Mouse (Mus musculus): Measurements from ENCODE around the gene Pdik1l.
A peak's percentile ranks its signal among the peaks of the same experiment; 100 is the strongest.

Gene Pdik1l

DNA sequence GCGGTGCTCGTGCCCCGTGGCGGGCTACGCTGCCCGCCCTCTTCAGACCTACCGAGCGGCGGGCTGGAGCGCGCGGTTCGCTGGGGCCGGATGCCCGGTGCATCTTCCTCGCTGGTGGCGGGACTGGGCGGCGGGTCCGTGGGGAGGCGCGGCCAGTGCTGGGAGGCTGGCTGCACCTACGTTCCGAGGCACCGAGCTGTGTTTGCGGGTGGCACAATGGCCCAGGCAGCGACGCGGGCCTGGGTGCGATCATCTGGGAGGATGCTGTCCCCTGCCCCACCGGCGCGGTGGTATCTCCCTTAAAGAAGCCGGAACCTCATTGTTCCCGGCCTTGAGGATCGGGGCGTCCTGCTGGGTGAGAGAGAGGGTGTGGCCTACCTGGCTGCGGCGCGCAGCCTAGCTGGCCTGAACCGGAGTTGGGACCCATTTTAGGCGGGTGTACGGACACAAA is at the start of gene Pdik1l:
Gene Pdik1l (minus strand): TSS at position 321 of the 451 bp plus-strand sequence.
- peak; percentile 86 for DNase-seq (ENCODE audit: low read depth, low spot score)

DNA sequence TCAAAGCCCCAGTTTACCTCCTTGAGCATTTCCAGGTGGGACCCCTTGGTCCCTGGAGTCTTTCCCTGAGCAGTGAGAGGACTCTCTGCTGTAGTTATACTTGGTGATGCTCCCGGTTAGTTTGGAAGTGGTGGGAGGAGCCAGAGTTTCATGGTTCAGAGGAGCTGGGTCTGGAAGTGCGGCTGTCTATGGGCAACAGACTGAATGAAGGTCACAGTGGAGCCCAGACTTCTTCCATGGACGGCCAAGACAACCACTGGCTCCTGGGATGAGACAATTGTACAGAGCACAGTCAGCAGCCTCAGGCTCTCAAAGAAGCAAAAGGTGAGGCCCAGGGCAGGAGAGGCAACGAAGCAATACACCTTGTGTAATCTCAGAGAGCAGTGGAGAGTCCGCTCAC is 42.6 kb upstream of the Pdik1l start:
- no peak for DNase-seq (ENCODE audit: low read depth, low spot score)

DNA sequence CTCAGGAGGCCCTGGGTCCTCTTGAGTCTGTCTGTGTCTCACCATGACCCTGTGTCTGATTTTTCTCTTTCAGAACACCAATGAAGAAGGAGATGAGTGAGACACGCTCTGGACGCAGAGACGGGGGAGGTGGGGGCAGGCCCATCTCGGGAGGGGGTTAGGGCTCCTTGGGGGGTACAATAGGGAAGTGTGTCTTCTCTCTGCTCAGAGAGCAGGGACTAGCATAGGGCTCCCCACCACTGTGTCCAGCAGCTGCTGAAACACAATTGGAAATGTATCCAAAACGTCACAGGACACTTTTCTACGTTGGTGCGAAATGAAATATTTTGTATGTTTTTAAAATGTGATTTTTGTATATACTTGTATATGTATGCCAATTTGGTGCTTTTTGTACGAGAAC is 41.1 kb upstream of the Pdik1l start:
- no peak for DNase-seq (ENCODE audit: low read depth, low spot score)

DNA sequence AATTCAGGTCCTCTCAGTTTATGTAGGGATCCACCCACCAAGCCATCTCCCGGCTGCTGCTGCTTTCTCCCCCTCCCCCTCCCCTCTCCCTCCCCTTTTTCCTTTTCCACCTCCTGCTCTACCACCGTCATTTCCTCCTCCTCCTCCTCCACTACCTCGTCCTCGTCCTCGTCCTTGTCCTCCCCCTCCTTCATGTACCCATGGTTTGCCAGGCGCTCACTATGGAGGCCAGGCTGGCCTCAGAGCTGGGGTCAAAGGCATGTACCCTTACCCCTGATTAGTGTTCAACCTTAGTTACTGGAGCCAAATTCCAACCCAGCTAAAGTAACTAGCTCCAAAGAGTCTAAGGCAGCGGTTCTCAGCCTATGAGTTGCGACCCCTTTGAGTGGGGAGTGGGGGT is 40.5 kb upstream of the Pdik1l start:
- no peak for DNase-seq (ENCODE audit: low read depth, low spot score)

DNA sequence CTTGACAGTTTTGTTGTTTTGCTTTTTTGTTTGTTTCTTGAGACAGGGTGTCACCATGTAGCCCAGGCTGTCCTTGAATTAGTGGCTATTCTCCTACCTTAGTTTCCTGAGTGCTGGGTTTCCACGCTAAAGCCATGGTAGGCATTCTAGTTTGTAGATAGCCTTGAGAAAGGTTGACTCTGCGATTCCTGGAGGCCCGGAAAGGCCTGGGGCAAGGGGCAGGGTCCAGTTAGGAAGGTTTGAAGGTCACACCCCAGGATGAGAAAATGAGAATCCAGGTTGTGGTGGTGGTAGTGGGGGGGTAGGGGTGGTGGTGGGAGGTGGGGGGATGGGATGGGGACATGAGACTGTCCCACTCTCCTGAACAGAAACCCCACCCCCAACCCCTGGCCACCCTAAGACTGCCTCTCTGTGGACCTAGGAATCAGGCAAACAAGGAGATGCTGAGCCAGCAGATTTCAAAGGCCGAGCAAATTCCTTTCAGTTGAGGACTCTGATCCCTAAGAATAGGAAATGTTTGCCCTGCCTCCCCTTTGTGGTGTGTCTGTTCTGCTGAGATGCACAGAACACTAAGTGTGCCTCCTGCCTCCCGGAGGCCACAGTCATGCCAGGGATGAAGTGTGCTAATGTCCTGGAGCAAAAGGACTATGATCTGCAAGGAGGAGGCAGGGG is 39.3 kb upstream of the Pdik1l start:
- DNase-seq (ENCODE audit: low read depth, low spot score) = no peak

DNA sequence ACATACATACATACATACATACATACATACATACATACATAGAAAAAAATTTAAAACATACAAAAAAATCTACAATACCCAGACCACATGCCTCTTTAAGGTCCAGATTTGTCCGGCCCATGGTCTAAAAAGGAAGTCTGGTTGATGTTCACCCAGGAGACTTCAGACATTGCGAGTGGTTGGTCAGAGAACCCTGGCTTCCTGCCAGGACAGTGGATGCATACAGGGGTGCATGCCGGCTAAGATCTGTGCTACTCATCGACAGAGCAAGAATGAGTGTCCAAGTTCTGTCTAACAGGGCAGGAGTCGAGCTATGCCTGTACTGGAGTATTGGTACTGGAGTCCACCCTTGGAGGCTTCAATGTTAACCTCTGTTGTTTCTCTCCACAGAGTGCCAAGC is 37.0 kb upstream of the Pdik1l start:
- no peak for DNase-seq (ENCODE audit: low read depth, low spot score)

DNA sequence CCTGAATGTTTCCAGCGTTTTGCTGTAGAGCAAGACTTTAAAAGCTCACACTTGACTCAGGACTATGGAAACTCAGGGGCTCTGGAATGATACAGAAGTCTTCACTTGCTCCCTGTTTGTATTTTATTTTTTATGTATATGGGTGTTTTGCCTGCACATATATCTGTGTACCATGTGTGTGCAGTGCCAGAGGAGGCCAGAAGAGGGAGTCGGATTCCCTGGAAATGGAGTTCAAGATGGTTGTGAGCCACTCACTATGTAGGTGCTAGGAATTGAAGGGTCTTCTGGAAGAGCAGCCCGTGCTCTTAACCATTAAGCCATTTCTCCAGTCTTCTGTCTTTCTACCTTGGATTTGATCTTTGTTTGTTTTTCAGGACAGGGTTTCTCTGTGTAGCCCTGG is 33.8 kb upstream of the Pdik1l start:
- DNase-seq (ENCODE audit: low read depth, low spot score) = no peak

DNA sequence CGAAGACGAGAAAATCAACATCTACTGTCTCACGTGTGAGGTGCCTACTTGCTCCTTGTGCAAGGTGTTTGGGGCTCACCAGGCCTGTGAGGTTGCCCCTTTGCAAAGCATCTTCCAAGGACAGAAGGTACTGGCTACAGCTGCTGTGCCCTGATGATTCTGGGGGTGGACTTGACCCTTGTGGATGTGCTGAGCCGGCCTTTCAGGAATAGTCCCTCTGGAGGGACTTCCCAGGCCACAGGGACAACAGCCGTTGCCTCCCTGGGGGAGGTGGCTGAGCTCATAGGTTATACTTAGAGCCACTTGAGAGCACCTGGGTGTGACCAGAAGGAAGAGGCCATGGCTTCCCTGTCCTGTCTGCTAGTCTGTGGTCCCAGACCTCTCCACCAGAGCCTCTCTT is 32.0 kb upstream of the Pdik1l start:
- DNase-seq (ENCODE audit: low read depth, low spot score) = no peak

DNA sequence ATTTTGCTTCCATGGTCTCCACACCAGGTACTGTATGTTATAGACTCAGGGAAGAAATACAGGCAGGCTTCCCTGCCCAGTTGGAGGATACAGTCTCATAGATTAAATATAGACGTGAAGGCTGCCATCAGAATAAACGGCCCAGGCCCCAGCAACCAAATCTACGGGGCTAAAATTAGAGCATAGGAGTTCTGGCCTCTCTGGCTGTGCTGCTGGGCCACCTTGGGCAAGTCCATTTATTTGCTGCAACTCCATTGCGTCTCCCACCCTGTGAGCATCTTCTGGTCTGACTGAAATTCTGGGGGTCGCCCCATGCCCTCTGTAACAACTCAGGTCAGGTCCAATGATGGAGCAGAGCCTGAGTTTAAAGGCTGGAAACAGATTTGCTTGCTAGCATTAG is 31.4 kb upstream of the Pdik1l start:
- no peak for DNase-seq (ENCODE audit: low read depth, low spot score)

DNA sequence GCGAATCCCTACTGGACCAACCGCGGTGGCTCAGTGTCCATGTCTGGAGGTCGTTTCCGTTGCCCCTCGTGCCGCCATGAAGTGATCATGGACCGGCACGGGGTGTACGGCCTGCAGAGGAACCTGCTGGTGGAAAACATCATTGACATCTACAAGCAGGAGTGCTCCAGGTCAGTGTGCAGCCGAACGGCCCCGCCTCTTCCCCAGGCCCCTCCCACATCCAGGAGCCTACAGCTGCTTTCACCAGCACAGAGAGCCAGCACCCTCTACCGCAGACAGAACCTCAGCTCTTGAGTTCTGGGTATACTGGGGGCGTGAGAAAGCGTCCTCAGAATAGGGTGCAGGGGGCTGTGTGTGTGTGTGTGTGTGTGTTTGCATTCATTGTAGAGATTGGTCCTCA is 28.7 kb upstream of the Pdik1l start:
- DNase-seq (ENCODE audit: low read depth, low spot score) = no peak

DNA sequence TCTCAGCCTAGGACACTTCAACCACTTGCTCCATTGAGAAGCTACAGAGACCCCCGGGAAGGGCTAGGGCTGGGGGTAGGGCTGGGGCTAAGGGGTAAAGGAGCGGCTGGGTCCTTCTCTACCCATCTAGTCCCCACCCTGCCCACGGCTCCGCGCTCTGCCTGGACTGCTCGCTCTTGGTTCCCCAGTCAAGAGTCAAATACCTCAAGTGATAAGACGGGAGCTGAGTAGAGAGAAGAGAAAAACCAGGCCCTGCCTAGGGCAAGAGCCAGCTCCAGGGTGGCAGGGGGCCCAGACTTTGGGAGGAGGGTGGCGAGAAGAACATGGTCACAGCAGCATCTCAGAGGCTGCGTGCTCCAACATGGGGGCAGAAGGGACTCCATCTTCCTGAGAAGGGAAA is 27.8 kb upstream of the Pdik1l start:
- DNase-seq (ENCODE audit: low read depth, low spot score) = no peak

DNA sequence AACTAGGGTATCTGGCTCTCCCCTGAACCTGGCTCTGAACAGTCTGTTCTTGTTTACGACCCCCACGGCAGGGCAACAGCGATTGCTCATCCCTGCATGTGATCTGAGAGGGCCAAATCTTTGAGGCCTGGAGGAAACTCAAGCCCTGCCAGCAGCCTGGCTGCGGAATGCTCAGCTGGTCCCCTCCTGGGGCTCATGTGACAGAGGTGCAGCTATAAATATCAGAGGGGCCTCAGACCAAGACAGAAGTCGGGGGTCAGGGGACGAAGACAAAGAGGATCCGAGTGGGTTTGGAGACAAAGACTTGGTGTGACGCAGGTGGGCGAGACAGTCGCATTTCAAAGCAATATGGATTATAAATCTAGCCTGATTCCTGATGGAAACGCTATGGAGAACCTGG is 27.2 kb upstream of the Pdik1l start, which contains the start of gene Trim63:
Gene Trim63 (plus strand): TSS at position 245 of the 400 bp plus-strand sequence.
- no peak for DNase-seq (ENCODE audit: low read depth, low spot score)

DNA sequence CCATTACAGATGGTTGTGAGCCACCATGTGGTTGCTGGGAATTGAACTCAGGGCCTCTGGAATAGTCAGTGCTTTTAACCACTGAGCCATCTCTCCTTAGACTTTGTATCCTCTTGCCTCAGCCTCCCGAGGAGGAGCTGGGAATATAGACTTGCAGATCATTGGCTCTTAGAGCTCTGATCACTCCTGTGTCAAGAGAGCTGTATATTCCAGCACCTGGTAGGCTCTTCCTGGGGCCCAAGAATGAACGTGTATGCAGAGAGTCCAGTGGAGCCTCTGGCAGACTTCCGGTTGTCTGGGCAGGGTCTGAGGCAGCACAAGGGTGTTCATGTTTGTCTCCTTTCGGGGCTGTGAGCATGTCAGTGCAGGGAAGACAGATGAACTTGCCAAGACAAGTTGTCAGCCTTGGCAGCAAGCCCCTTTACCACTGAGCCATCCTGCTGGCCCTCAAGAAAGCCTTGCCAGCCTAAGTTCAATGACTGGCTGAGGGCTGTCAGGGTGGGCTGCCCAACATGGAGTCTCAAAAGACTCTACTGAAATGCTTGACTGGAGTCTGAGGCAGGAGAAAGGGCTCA is 26.5 kb upstream of the Pdik1l start:
- DNase-seq (ENCODE audit: low read depth, low spot score) = no peak

DNA sequence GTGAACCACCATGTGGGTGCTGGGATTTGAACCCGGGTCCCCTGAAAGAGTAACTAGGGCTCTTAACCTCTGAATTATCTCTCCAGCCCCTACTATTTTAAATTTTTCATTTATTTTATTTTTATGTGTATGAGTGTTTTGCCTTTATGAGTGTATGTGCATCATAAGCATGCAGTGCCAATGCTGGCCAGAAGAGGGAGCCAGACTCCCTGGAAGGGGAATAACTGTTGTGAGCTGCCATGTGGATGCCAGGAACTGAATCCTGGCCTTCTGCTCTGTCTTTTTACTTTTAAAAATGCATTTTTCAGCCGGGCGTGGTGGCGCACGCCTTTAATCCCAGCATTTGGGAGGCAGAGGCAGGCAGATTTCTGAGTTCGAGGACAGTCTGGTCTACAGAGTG is 25.2 kb upstream of the Pdik1l start:
- DNase-seq (ENCODE audit: low read depth, low spot score) = no peak

DNA sequence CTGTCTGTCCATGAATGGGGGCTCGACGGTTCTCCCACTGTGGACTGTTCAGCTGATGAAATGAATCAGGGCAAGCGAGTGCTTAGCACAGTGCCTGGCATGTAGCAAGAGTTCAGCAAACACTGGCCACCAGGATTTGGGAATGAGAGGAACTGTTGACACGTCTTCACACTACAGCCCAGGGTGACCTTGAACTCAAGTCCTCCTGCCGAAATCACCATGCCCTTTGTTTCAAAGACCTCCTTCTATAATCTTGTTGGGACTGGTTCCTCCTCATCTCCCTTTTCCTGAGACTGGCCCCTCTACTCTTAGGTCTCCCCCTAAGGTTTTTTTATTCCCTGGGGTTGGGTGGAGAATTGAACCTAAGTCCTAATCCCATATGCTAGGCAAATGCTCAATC is 24.6 kb upstream of the Pdik1l start:
- no peak for DNase-seq (ENCODE audit: low read depth, low spot score)

DNA sequence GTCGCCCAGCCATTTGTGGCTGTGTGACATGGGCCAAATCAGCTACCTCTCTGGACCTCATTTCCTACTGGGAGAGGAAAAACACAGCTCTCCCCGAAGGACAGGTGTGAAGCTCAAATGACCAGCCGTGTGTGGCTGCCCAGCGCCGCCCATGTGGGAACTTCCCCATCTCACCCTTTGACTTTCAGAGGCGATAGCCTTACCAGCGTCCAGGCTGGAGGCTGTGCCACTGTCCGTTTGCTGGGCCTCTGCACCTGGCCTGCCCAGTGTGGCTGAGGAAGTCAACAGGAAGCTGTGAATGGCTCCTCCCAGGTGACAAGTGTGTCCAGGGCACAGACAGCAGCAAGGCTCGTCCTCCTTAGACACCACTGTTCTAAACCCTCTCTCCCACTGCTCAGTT is 24.1 kb upstream of the Pdik1l start:
- no peak for DNase-seq (ENCODE audit: low read depth, low spot score)

DNA sequence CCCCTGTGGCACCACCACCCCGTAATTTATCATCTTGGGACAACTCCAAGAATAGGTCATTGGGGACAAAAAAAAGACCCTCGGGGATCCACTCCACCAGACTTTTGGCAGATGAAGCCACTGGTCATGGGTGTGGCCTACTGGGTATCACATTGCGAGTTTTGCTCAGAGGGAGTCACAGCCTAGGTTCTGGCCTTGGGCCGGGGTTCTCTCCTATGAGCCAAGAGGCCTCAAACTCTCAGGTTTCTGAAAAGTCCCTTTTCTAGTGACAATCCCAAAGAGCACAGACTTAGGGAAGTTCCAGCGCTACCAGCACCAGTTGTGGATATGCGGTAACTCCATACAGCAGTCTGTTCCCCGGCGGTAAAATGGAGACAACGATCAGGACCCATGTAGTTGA is 23.0 kb upstream of the Pdik1l start:
- no peak for DNase-seq (ENCODE audit: low read depth, low spot score)

DNA sequence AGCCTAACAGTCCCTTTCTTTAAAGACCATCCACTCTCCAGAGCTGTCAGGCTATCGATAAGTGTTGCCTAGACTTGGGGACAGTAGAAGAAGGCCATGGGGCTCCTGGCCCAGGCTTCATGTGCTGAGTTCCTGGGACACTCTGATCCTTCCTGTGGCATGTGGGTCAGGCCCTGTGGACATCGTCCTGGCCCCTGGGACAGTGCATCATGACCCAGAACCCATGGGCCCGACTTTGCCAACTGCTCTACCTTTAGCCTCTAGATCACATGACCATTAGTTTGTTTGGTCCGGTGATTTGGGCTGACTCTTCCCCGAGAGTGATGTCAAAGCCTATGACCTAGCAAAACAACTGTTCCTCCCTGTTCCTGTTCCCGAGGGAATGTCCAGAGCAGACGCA is 22.4 kb upstream of the Pdik1l start:
- no peak for DNase-seq (ENCODE audit: low read depth, low spot score)

DNA sequence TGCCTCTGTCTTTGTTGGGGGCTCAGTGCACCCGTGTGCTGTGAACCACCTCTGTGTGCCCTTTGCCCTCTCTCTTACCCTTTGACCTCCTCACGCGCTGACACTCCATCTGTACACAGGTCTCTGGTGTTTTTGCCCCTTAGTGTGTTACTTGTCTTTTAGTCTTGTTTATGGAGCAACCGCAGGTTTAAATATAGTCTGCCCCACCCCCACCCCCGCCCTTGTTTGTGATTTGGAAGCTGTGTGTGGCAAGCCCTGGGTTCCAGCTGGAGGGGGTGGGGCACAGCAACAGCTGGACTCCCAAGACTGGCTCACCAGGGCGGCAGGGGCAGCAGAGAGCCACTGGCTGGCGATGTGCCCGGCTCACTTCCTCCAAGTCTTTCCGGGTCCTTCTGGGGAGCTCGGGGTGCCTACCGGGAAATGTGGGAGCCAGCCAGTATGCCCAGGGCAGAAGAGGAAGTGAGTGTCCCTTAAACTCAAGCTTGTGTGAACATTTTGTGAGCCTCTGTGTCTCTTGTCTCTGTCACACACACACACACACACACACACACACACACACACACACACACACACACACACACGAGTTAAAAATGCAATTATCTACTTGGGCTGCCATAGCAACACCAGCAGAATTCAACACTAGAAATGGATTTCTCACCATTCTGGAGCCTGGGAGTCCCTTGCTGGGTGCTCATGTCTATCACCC is 19.8 kb upstream of the Pdik1l start:
- no peak for DNase-seq (ENCODE audit: low read depth, low spot score)

DNA sequence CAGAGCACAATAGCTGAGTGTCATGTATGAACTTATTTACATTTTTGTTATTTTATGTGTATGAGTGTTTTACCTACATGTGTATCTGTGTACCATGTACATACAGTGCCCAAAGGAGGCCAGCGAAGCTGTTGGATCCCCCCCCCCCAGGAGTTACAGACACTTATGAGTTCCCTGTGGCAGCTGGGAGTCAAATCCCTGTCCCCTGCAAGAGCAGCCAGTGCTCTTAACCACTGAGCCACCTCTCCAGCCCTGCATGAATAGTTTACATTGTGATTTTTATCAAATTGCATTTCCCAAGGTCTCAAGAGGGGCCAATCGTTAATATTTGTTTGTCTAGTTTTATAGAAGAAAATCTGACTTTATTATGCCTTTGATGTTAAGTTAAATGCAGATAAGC is 19.3 kb upstream of the Pdik1l start:
- DNase-seq (ENCODE audit: low read depth, low spot score) = no peak

DNA sequence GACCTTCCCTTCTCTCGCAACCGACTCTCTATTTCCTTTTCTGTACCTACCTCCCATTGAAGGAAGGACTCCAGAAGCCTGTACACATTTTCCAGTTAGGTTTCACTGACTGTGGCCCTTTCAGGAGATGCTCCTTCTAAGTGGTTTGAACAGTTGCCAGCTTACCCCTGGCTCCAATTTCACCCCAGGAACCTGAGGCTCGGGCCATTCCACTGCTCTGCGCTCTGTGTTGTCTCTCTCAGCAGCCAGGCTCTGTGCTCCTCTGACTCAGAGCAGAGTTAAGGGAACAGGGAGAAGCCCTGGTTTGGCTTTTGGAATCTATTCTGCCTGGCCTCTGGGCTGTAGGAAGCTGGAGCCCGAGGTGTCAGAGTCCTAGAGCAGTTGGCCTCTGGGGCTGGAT is 14.4 kb upstream of the Pdik1l start:
- DNase-seq (ENCODE audit: low read depth, low spot score) = no peak

DNA sequence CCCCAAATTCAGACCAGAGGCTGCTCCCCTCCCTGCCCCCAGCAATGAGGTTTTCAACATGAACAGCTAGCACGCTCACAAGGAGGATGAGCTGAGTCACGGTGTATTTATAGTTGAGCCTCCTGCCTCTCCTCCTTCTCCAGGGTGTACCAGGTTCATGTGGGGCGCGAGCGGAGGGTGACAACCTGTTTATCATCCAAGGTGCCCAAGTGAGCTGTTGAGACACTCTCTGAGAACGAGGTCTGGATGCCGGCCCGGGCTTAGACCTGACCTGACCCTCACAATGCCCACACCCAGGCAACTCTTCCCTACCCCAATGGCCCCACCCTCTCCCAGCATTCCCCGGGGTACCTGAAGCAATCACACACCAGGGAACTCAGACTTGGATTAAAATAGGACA is 12.6 kb upstream of the Pdik1l start:
- DNase-seq (ENCODE audit: low read depth, low spot score) = no peak

DNA sequence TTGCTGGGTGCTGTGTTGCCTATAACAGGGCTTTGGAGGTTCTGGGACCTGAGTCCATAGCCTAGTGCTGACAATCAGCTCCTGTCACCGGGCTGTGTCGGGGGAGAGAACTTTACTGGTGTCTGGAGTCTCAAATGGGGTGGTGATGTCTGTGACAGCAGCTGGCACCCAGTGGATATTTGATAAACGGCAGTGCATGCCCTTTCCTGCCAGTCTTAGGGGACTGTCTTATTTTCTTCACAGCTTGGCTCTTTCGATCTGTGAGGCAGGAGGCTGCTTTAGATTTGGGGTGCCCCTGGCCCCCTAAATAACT is 11.8 kb upstream of the Pdik1l start:
- no peak for DNase-seq (ENCODE audit: low read depth, low spot score)

All from forelimb bud, embryonic 11.5 days (tissue).